Mouse (Mus musculus) bone marrow macrophage, adult 2 months (primary cell): Measurements from ENCODE around the gene Actrt2. TPM values are rescaled to one million over a fixed set of nuclear protein-coding genes. Genes with fewer than 3 reads are reported as not detected.

Source experiments
- H3K27ac ChIP-seq: 2 replicates; pipeline ENCODE4 v1.5.1; 2012; ENCODE audit warnings: low read depth, low read length; ENCODE audit not compliant: insufficient read depth
- H3K4me1 ChIP-seq: 2 replicates; pipeline ENCODE4 v1.6.1; 2012; ENCODE audit warnings: low read length; ENCODE audit not compliant: control insufficient read depth, insufficient read depth
- H3K4me3 ChIP-seq: 2 replicates; pipeline ENCODE4 v1.5.1; 2012; ENCODE audit warnings: mild to moderate bottlenecking, low read length, moderate library complexity; ENCODE audit not compliant: insufficient read depth
- CTCF ChIP-seq: IDR thresholded peaks from 2 replicates; pipeline ENCODE4 v1.5.1; 2012; ENCODE audit warnings: low read depth, mild to moderate bottlenecking, low read length, moderate library complexity
- POLR2A ChIP-seq: IDR thresholded peaks from 2 replicates; pipeline ENCODE4 v1.6.1; 2012; ENCODE audit warnings: mild to moderate bottlenecking, low read depth, low read length, borderline replicate concordance
- polyA plus RNA-seq: library from polyadenylated mRNA; stranded (reverse); fragments of >200 nt; gene quantifications from 2 replicates; pipeline ENCODE4 v1.2.4, GENCODE M21; 2012; ENCODE audit not compliant: missing spikeins, insufficient read depth, insufficient read length

Actrt2 gene
- polyA plus RNA-seq, 1 experiment = not detected

DNA sequence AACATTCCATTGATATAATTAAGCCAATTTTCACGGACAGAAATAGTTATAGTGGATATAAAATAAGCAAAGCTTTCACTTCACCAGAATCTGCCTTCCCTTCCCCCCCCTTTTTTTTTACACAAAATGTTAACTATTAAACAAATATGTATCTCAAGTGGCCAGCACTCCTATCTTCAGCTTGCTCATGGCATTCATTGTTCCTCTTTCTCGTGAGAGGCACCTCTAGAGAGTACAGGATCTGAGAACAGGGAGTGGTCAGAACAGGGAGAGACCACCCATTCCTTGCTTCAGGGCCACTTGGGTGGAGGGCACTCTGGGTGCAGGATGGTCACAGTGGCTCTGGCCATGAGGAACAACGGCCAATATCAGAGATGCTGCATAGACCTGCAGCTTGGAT lies 36.9 kb downstream of the Actrt2 start:
- H3K4me3 ChIP-seq = no peak overlapping the region
- H3K27ac ChIP-seq = no peak overlapping the region

DNA sequence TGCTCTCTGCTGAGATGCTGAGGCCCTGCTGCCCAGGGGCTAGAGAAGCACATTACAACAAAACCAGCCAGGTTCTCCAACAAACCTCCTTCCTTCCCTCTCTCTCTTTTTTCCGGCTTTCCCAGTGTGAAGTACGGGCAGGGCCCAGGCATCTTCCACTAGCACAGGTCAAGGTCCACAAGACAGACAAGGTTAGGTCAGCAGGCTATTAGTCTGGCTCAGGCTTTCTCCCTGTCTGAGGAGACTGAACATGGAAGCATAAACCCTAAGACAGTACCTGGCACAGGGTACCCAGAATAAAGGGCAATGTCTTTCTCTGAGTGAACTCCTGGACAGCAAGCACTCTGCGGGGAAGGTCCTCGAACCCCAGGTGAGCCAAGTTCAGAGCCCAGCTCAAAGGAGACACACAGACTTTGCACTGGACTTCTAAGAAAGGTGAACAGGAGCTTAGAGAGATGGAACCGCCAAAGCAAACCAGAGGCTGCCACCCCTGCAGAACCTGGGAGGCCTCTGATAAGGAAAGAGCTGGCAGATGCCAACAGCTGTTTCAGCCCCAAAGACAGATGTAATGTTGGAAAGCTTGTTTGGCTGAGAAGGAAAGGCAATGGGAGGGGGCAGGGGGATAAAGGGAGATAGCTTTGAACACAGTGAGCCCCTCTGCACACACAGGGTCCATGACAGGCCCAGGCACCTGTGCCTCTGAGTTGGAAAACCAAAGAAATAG lies 40.1 kb downstream of the Actrt2 start:
- Histone ChIP-seq H3K4me1 (no peaks in the 10 kb centered on the region), H3K27ac (no peak overlapping the region), H3K4me3 (no peak overlapping the region)
- no peak for TF ChIP-seq POLR2A

More for the DNA sequence above, 36.9 kb downstream of the Actrt2 start:
- no peak for TF ChIP-seq CTCF
- TF ChIP-seq POLR2A = no peak
- no peaks in the 10 kb centered on the region for H3K4me1 ChIP-seq

DNA sequence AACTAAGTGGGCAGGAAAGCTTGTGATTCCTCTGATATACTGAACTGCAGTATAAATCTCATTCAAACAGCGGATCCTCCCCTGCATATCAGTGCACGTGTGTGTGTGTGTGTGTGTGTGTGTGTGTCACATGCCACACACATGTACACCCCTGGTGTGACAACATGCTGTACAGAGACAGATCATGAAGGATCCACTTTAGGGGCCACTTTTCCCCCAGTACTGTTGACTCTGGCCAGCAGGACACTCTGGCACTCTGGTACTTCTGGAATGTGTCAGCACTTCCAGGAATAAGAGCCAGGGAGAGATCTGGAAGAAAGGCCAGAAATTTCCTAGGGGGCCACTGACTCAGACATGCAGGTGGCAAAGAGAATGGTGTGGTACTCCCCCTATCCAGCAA lies 41.4 kb downstream of the Actrt2 start:
- Histone ChIP-seq H3K4me3 (no peak overlapping the region), H3K27ac (no peak overlapping the region), H3K4me1 (no peaks in the 10 kb centered on the region)
- TF ChIP-seq CTCF = no peak
- TF ChIP-seq POLR2A = no peak

DNA sequence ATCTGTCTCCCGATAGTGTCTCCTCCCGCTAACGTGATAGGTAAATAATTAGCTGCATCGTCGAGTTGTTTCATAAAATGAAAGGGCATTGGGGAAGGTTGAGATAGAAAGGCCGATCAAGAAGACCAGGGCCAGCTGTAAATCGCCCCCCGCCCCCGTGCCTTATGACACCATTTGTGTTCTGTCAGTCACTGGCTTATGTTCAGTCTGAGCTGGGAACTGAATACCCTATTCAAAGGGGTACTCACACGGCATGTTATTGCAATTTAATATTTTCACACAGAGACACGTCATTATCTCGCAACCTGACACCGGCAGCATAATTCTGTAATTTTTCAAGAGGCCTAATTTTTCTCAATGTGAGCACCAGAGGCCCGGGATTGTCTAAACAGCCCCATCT lies 42.0 kb downstream of the Actrt2 start:
- H3K27ac ChIP-seq = no peak overlapping the region
- no peak overlapping the region for H3K4me3 ChIP-seq
- TF ChIP-seq POLR2A (no peak), CTCF (no peak)
- no peaks in the 10 kb centered on the region for H3K4me1 ChIP-seq

DNA sequence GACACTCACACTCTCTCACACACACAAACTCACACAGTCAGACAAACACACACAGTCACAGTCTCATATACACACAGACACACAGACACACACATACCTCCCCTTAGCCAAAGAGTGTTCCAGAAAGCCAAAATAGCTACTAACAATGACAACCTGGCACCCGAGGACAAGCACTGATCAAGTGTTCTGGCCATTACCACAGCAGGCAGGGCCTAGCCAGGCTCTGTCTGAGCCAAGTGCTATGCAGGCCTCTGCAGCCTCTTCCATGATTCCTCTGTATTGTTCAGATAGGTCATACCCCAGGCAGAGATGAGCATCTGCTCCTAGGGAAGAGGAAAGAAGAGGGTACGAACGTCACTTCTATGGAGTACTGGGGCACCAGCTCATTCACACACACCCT lies 44.4 kb downstream of the Actrt2 start:
- no peak for TF ChIP-seq POLR2A
- TF ChIP-seq CTCF = no peak

GRCm38 (mm10) chr4:154622521-154622920 lies 45.1 kb downstream of the Actrt2 start:
- Histone ChIP-seq H3K27ac (no peak overlapping the region), H3K4me1 (no peaks in the 10 kb centered on the region), H3K4me3 (no peak overlapping the region)
- TF ChIP-seq POLR2A = no peak
- no peak for TF ChIP-seq CTCF

More for the DNA sequence above, 44.4 kb downstream of the Actrt2 start:
- Histone ChIP-seq H3K4me1 (no peaks in the 10 kb centered on the region), H3K4me3 (no peak overlapping the region), H3K27ac (no peak overlapping the region)

Other genes starting within 250 kb of the Actrt2 start
- 0.50 and 0.95 TPM in 2 replicates for gene Prdm16, start 31.0 kb downstream of the Actrt2 start, polyA plus RNA-seq
- not detected in 2 replicates for gene Ttc34, start 169.6 kb upstream of the Actrt2 start, polyA plus RNA-seq
- gene Mmel1, start 201.7 kb upstream of the Actrt2 start, polyA plus RNA-seq = not detected in 2 replicates
- gene Fam213b, start 231.3 kb upstream of the Actrt2 start, polyA plus RNA-seq = 34.3 and 38.2 TPM in 2 replicates